Comparison of ENCODE assay signal across 18 mouse cellular contexts in genomic region chr11:105350643-105351042, GRCm38 (mm10).
"Had no signal": no experiment of that assay in that cellular context is flagged by ENCODE, and none has a peak within 500 bp of the region (broad histone marks: within the 10 kb centered on the region; RNA-seq: fewer than 3 reads in every experiment).

No protein-coding gene starts in this region.

- H3K4me3 ChIP-seq: midbrain, embryonic 10.5 days; midbrain, embryonic 12.5 days; myocyte; neural tube, embryonic 13.5 days; neural tube, embryonic 15.5 days had no signal

- H3K9me3 ChIP-seq: midbrain, embryonic 10.5 days; midbrain, embryonic 12.5 days; neural tube, embryonic 13.5 days; neural tube, embryonic 15.5 days had no signal

- H3K27me3 ChIP-seq: midbrain, embryonic 12.5 days; neural tube, embryonic 13.5 days; neural tube, embryonic 15.5 days had no signal

- H3K27ac ChIP-seq: midbrain, embryonic 12.5 days; neural tube, embryonic 13.5 days; neural tube, embryonic 15.5 days had no signal

- H3K9ac ChIP-seq: lung, embryonic 14.5 days; midbrain, embryonic 12.5 days; neural tube, embryonic 13.5 days; neural tube, embryonic 15.5 days had no signal

- H3K36me3 ChIP-seq: neural tube, embryonic 13.5 days; neural tube, embryonic 15.5 days had no signal

- H3K4me2 ChIP-seq: lung, embryonic 14.5 days; midbrain, embryonic 12.5 days; neural tube, embryonic 13.5 days; neural tube, embryonic 15.5 days had no signal

- DNase-seq: lung, embryonic 14.5 days; lung, postnatal 10 days; lung, postnatal 4 days; midbrain, embryonic 14.5 days; retina, postnatal 1 day; right cerebral cortex, adult 18-20 months; right cerebral cortex, postnatal 25 days; right cerebral cortex, postnatal 4 days; spleen, adult 18-20 months; thymus, adult 18-20 months; thymus, postnatal 14 days; thymus, postnatal 36 days had no signal

- ATAC-seq: midbrain, embryonic 16.5 days had no signal
